Mouse (Mus musculus): Measurements from ENCODE around the gene Zic4. TPM values are rescaled to one million over a fixed set of nuclear protein-coding genes. Genes with fewer than 3 reads are reported as not detected.

Gene Zic4
- polyA plus RNA-seq, 1 experiment from 2014 or later: not detected

- 1% methylated on average over 17 of the region's 17 CpGs for WGBS
- H3K4me2 ChIP-seq (ENCODE audit: low read length): no peak overlapping the region
- H3K27me3 ChIP-seq (replicated peaks; ENCODE audit: control insufficient read depth, insufficient read depth, low read length): peaks cover 100% of the 10 kb centered on the region
- no peak overlapping the region for H3K9ac ChIP-seq (ENCODE audit: low read length)
- H3K4me1 ChIP-seq (replicated peaks; ENCODE audit: control insufficient read depth, insufficient read depth, low read length): peaks cover 3% of the 10 kb centered on the region; the same call in 1 of the 2 replicates
- H3K4me3 ChIP-seq (ENCODE audit: low read depth, low read length): no peak overlapping the region
- DNase-seq (ENCODE audit: low spot score): peak; percentile 55
- no peak overlapping the region for H3K27ac ChIP-seq (ENCODE audit: low read depth)
- H3K36me3 ChIP-seq (ENCODE audit: control insufficient read depth, insufficient read depth, low read length): no peaks in the 10 kb centered on the region
- ATAC-seq (replicated peaks; ENCODE audit: low FRiP score, low TSS enrichment, low read depth): no peak
- H3K9me3 ChIP-seq (ENCODE audit: control insufficient read depth, low read length): no peaks in the 10 kb centered on the region
Observed at GRCm38 (mm10) chr9:91386502-91386890, 24.3 kb downstream of the Zic4 start.

- Histone ChIP-seq H3K9me3 (ENCODE audit: control insufficient read depth, low read length) (no peaks in the 10 kb centered on the region), H3K36me3 (ENCODE audit: control insufficient read depth, insufficient read depth, low read length) (no peaks in the 10 kb centered on the region), H3K27me3 (replicated peaks; ENCODE audit: control insufficient read depth, insufficient read depth, low read length) (peaks cover 100% of the 10 kb centered on the region), H3K4me1 (replicated peaks; ENCODE audit: control insufficient read depth, insufficient read depth, low read length) (no peaks in the 10 kb centered on the region), H3K27ac (ENCODE audit: low read depth) (no peak overlapping the region), H3K9ac (ENCODE audit: low read length) (no peak overlapping the region), H3K4me3 (ENCODE audit: low read depth, low read length) (no peak overlapping the region), H3K4me2 (ENCODE audit: low read length) (no peak overlapping the region)
- ATAC-seq (replicated peaks; ENCODE audit: low FRiP score, low TSS enrichment, low read depth) (no peak), DNase-seq (ENCODE audit: low spot score) (peak; percentile 55)
- WGBS: under 1% methylated on average over 31 of the region's 31 CpGs
Observed at GRCm38 (mm10) chr9:91386891-91387739, 24.9 kb downstream of the Zic4 start.

GRCm38 (mm10) chr9:91387740-91388080, 25.5 kb downstream of the Zic4 start:
- DNase-seq (ENCODE audit: low spot score) (no peak), ATAC-seq (replicated peaks; ENCODE audit: low FRiP score, low TSS enrichment, low read depth) (no peak)
- H3K4me2 ChIP-seq (ENCODE audit: low read length): no peak overlapping the region
- no peak overlapping the region for H3K9ac ChIP-seq (ENCODE audit: low read length)
- no peak overlapping the region for H3K4me3 ChIP-seq (ENCODE audit: low read depth, low read length)
- no peaks in the 10 kb centered on the region for H3K4me1 ChIP-seq (replicated peaks; ENCODE audit: control insufficient read depth, insufficient read depth, low read length)
- no peaks in the 10 kb centered on the region for H3K36me3 ChIP-seq (ENCODE audit: control insufficient read depth, insufficient read depth, low read length)
- under 1% methylated on average over 5 of the region's 5 CpGs for WGBS
- peaks cover 100% of the 10 kb centered on the region for H3K27me3 ChIP-seq (replicated peaks; ENCODE audit: control insufficient read depth, insufficient read depth, low read length)
- no peak overlapping the region for H3K27ac ChIP-seq (ENCODE audit: low read depth)
- no peaks in the 10 kb centered on the region for H3K9me3 ChIP-seq (ENCODE audit: control insufficient read depth, low read length)

GRCm38 (mm10) chr9:91388173-91388572, 26.0 kb downstream of the Zic4 start:
- H3K27ac ChIP-seq (ENCODE audit: low read depth): no peak overlapping the region
- no peaks in the 10 kb centered on the region for H3K4me1 ChIP-seq (replicated peaks; ENCODE audit: control insufficient read depth, insufficient read depth, low read length)
- no peak overlapping the region for H3K4me2 ChIP-seq (ENCODE audit: low read length)
- ATAC-seq (replicated peaks; ENCODE audit: low FRiP score, low TSS enrichment, low read depth) (no peak), DNase-seq (ENCODE audit: low spot score) (peak; percentile 47)
- H3K9ac ChIP-seq (ENCODE audit: low read length): no peak overlapping the region
- H3K4me3 ChIP-seq (ENCODE audit: low read depth, low read length): no peak overlapping the region
- no peaks in the 10 kb centered on the region for H3K9me3 ChIP-seq (ENCODE audit: control insufficient read depth, low read length)
- 3% methylated on average over 4 of the region's 4 CpGs for whole genome bisulfite sequencing
- H3K27me3 ChIP-seq (replicated peaks; ENCODE audit: control insufficient read depth, insufficient read depth, low read length): peaks cover 100% of the 10 kb centered on the region
- H3K36me3 ChIP-seq (ENCODE audit: control insufficient read depth, insufficient read depth, low read length): no peaks in the 10 kb centered on the region

DNA sequence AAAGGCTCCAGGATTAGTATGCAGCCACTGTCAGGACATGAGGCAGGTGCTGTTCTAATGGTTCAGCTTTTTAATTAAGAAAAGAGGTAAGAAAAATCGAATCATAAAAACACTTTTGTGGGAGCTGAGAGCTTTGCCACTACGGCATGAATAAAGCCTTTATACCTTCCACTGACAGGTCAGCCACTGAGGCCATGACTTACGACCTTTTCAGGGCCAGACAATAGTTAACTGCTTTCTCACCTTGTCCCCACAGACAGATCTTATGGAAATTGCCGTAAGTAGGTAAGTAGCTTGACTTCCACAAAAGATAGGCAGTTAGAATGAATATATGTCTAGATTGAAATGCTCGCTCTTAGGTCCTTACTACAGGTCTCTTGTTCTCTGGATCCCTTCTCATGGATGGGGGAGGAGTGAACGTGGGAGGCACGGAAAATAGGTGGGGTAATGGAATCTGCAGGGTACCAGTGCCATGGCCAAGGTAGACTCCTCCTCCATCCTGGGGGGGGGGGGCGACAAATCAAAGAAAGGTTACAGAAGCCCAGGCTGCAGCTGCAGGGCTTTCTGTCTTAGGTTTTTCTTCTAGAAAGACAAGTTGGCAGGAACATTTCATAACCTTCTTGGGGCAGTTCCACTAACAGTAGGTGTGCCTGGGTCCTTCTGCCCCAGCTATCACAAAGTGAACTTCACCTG, 31.3 kb downstream of the Zic4 start:
- DNase-seq (ENCODE audit: low spot score) (no peak), ATAC-seq (replicated peaks; ENCODE audit: low FRiP score, low TSS enrichment, low read depth) (no peak)
- no peaks in the 10 kb centered on the region for H3K9me3 ChIP-seq (ENCODE audit: control insufficient read depth, low read length)
- WGBS: 5% methylated on average over 8 of the region's 8 CpGs
- no peak overlapping the region for H3K4me2 ChIP-seq (ENCODE audit: low read length)
- no peaks in the 10 kb centered on the region for H3K4me1 ChIP-seq (replicated peaks; ENCODE audit: control insufficient read depth, insufficient read depth, low read length)
- H3K9ac ChIP-seq (ENCODE audit: low read length): no peak overlapping the region
- no peak overlapping the region for H3K4me3 ChIP-seq (ENCODE audit: low read depth, low read length)
- H3K27ac ChIP-seq (ENCODE audit: low read depth): no peak overlapping the region
- peaks cover 97% of the 10 kb centered on the region for H3K27me3 ChIP-seq (replicated peaks; ENCODE audit: control insufficient read depth, insufficient read depth, low read length)
- no peaks in the 10 kb centered on the region for H3K36me3 ChIP-seq (ENCODE audit: control insufficient read depth, insufficient read depth, low read length)

DNA sequence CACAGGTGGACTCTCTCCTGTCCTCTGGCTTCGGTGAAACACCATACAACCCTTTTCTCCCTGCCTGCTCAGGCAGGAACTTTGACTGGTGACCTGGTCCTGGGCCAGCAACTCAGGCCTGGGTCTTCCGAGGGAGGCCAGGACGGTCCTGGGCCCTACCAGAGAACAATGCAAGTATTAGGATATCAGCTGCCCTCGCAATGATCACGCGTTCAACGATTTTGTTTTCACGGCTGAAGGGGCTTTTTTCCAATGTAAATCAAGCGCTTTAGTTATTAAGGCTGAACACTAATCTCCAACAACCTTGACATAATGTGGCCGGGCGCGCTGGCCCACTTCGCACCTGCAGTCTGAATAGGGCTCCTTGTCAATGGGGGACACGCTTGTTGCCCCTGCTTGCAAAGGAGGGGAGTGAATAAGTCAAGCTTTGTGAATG, 32.0 kb downstream of the Zic4 start:
- Histone ChIP-seq H3K9ac (ENCODE audit: low read length) (no peak overlapping the region), H3K4me2 (ENCODE audit: low read length) (no peak overlapping the region), H3K27ac (ENCODE audit: low read depth) (no peak overlapping the region), H3K27me3 (replicated peaks; ENCODE audit: control insufficient read depth, insufficient read depth, low read length) (peaks cover 96% of the 10 kb centered on the region), H3K9me3 (ENCODE audit: control insufficient read depth, low read length) (no peaks in the 10 kb centered on the region), H3K4me3 (ENCODE audit: low read depth, low read length) (no peak overlapping the region), H3K4me1 (replicated peaks; ENCODE audit: control insufficient read depth, insufficient read depth, low read length) (no peaks in the 10 kb centered on the region), H3K36me3 (ENCODE audit: control insufficient read depth, insufficient read depth, low read length) (no peaks in the 10 kb centered on the region)
- ATAC-seq (replicated peaks; ENCODE audit: low FRiP score, low TSS enrichment, low read depth): no peak
- WGBS: 2% methylated on average over 14 of the region's 14 CpGs
- no peak for DNase-seq (ENCODE audit: low spot score)

DNA sequence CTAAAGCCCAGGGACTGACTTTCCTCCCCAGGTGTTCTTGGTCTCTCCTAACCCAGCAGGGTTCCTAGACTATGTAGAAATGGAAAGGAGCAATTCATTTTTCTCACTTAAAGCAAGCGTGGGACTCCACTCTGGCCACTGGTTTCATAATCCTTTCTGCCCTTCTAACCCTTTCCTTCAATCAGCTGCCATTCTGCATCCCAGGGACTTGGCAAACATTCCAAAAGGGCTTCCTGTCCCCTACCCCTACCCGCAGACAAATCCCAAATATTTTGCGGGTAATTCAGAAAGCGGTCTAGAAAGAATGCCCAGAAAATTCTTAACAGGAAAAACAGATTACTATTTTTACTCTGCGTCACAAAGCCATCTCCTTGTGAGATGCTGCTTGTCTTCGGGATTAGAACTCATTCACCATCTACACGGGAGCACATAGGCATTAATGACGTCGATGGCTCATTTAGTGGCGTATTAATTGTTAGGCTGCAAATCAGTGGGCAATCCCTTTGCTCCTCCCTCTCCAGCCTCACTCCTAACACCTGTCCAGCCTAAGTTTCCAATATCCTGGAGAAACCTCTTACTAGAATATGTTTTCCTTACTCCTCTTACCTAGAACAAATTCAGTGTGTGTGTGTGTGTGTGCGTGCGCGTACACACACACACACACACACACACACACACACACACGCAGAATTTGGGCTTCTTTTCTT, 33.0 kb downstream of the Zic4 start:
- ATAC-seq (replicated peaks; ENCODE audit: low FRiP score, low TSS enrichment, low read depth) (no peak), DNase-seq (ENCODE audit: low spot score) (no peak)
- Histone ChIP-seq H3K4me1 (replicated peaks; ENCODE audit: control insufficient read depth, insufficient read depth, low read length) (no peaks in the 10 kb centered on the region), H3K4me3 (ENCODE audit: low read depth, low read length) (no peak overlapping the region), H3K4me2 (ENCODE audit: low read length) (no peak overlapping the region), H3K27me3 (replicated peaks; ENCODE audit: control insufficient read depth, insufficient read depth, low read length) (peaks cover 96% of the 10 kb centered on the region), H3K27ac (ENCODE audit: low read depth) (no peak overlapping the region), H3K9ac (ENCODE audit: low read length) (no peak overlapping the region), H3K9me3 (ENCODE audit: control insufficient read depth, low read length) (no peaks in the 10 kb centered on the region), H3K36me3 (ENCODE audit: control insufficient read depth, insufficient read depth, low read length) (no peaks in the 10 kb centered on the region)
- 9% methylated on average over 14 of the region's 14 CpGs for WGBS

- DNase-seq (ENCODE audit: low spot score) (no peak), ATAC-seq (replicated peaks; ENCODE audit: low FRiP score, low TSS enrichment, low read depth) (no peak)
- Histone ChIP-seq H3K4me2 (ENCODE audit: low read length) (no peak overlapping the region), H3K9ac (ENCODE audit: low read length) (no peak overlapping the region), H3K9me3 (ENCODE audit: control insufficient read depth, low read length) (no peaks in the 10 kb centered on the region), H3K27me3 (replicated peaks; ENCODE audit: control insufficient read depth, insufficient read depth, low read length) (peaks cover 98% of the 10 kb centered on the region), H3K27ac (ENCODE audit: low read depth) (no peak overlapping the region), H3K4me3 (ENCODE audit: low read depth, low read length) (no peak overlapping the region), H3K36me3 (ENCODE audit: control insufficient read depth, insufficient read depth, low read length) (no peaks in the 10 kb centered on the region), H3K4me1 (replicated peaks; ENCODE audit: control insufficient read depth, insufficient read depth, low read length) (no peaks in the 10 kb centered on the region)
- 22% methylated on average over 7 of the region's 7 CpGs for WGBS
Observed at GRCm38 (mm10) chr9:91399976-91400375, 37.8 kb downstream of the Zic4 start.

Data from intestine, embryonic 14.5 days (tissue).